In genomic region chr15:89182842-89183241, GRCm38 (mm10) we compare ENCODE assay signal across 9 mouse cellular contexts. TPM values are rescaled to one million over a fixed set of nuclear protein-coding genes. Genes with fewer than 3 reads are reported as not detected.
A peak's percentile ranks its signal among the peaks of the same experiment; 100 is the strongest.
DNase-seq lines count a peak whose midpoint lies in the region; ATAC-seq and TF ChIP-seq lines count a peak whose summit lies in the region.
"Had no signal": no experiment of that assay in that cellular context is flagged by ENCODE, and none has a peak within 500 bp of the region (broad histone marks: within the 10 kb centered on the region; RNA-seq: fewer than 3 reads in every experiment).

No protein-coding gene starts in this region.

- H3K9me3 ChIP-seq in hindbrain, embryonic 15.5 days, result no peaks in the 10 kb centered on the region

- H3K4me3 ChIP-seq in gastrocnemius, adult 2 months, result no peak overlapping the region
- H3K4me3 ChIP-seq in layer of hippocampus, adult 2 months, result no peak overlapping the region
- peak overlapping the region; percentile 42; the same call in 1 of the 2 replicates for H3K4me3 ChIP-seq in bone marrow macrophage, adult 2 months (ENCODE audit: insufficient read depth, low read length)
- H3K4me3 ChIP-seq in hindbrain, embryonic 15.5 days, result no peak overlapping the region

- peaks cover 25% of the 10 kb centered on the region for H3K36me3 ChIP-seq in hindbrain, embryonic 15.5 days

- 70% methylated on average over 5 of the region's 5 CpGs for WGBS in hindbrain, embryonic 15.5 days

- H3K4me2 ChIP-seq in hindbrain, embryonic 15.5 days, result no peak overlapping the region

- ATAC-seq in hindbrain, embryonic 15.5 days (ENCODE audit: low FRiP score, low read depth), result no peak
- ATAC-seq in CD4-positive, CD25-positive, alpha-beta regulatory T cell, adult 4 months, result no peak

- H3K27me3 ChIP-seq in hindbrain, embryonic 15.5 days, result no peaks in the 10 kb centered on the region

- intact Hi-C loops in gastrocnemius, adult 2 months (cut with DNase I), result no loop called here
- intact Hi-C loops in gastrocnemius, postnatal 14 days (cut with DNase I; ENCODE audit: low total_unique reads), result no loop called here

- peaks cover 35% of the 10 kb centered on the region for H3K4me1 ChIP-seq in bone marrow macrophage, adult 2 months (ENCODE audit: control insufficient read depth, insufficient read depth, low read length)
- H3K4me1 ChIP-seq in hindbrain, embryonic 15.5 days (replicated peaks), result peaks cover 48% of the 10 kb centered on the region

- peak; percentile 13 for DNase-seq in gastrocnemius, adult 2 months
- DNase-seq in gastrocnemius, postnatal 14 days, result no peak
- DNase-seq in layer of hippocampus, adult 2 months (ENCODE audit: low spot score in 2 of 2), result peak in 1 of 2 experiments; percentile 39
- DNase-seq in layer of hippocampus, adult 11-12 months (ENCODE audit: low spot score), result no peak
- DNase-seq in ovary, postnatal 10 days (ENCODE audit: low spot score), result no peak
- DNase-seq: thymus, adult 18-20 months had no signal

- TF ChIP-seq POLR2A in bone marrow macrophage, adult 2 months (IDR thresholded peaks at IDR 0.05; ENCODE audit: borderline replicate concordance, low read depth, low read length), result no peak

- H3K9ac ChIP-seq in hindbrain, embryonic 15.5 days, result no peak overlapping the region

- no peak for TF ChIP-seq CTCF in gastrocnemius, adult 2 months (IDR thresholded peaks at IDR 0.05)
- no peak for TF ChIP-seq CTCF in layer of hippocampus, adult 2 months (conservative IDR thresholded peaks at IDR 0.05)
- TF ChIP-seq CTCF in bone marrow macrophage, adult 2 months (IDR thresholded peaks at IDR 0.05; ENCODE audit: low read depth, low read length), result no peak

- H3K27ac ChIP-seq in gastrocnemius, adult 2 months, result peak overlapping the region; percentile 86; the same call in 1 of the 2 replicates
- peak overlapping the region; percentile 96 for H3K27ac ChIP-seq in layer of hippocampus, adult 2 months
- peak overlapping the region; percentile 96 for H3K27ac ChIP-seq in bone marrow macrophage, adult 2 months (ENCODE audit: insufficient read depth, low read depth, low read length)
- H3K27ac ChIP-seq in hindbrain, embryonic 15.5 days (replicated peaks), result peak overlapping the region; percentile 31

RNA-seq across cellular contexts. Expression of gene Plxnb2, which starts 2.3 kb away (rescaled TPM):
- 1 to 10 TPM; 8.3 to 8.7 TPM for total RNA-seq in gastrocnemius, adult 2 months (2021)
- total RNA-seq in gastrocnemius, postnatal 14 days (2021), result 10 to 100 TPM; 20.9 to 23.8 TPM
- total RNA-seq in layer of hippocampus, adult 2 months (2021), result 10 to 100 TPM; 49.7 to 59.1 TPM
- polyA plus RNA-seq in bone marrow macrophage, adult 2 months (2012; ENCODE audit: insufficient read depth, insufficient read length, missing spikeins), result 432 and 457 TPM in 2 replicates
- 90.7 and 105 TPM in 2 replicates for polyA plus RNA-seq in hindbrain, embryonic 15.5 days (2015; fragmentation: Nextera tagmentation; extraction: Ambion mirVana)
- 1 to 10 TPM in 1 of 2 experiments, under 1 TPM in 1; 0.85 to 2.8 TPM for polyA plus RNA-seq in CD4-positive, CD25-positive, alpha-beta regulatory T cell, adult 4 months (2017; shearing (Covaris generic))

RNA-seq across cellular contexts. Expression of gene Dennd6b, which starts 13.5 kb away (rescaled TPM):
- 10 to 100 TPM in 1 of 2 experiments, 1 to 10 TPM in 1; 8.9 to 10.9 TPM for total RNA-seq in gastrocnemius, adult 2 months (2021)
- 1 to 10 TPM; 4.1 to 5.4 TPM for total RNA-seq in gastrocnemius, postnatal 14 days (2021)
- total RNA-seq in layer of hippocampus, adult 2 months (2021), result 10 to 100 TPM; 39.6 to 41.5 TPM
- polyA plus RNA-seq in bone marrow macrophage, adult 2 months (2012; ENCODE audit: insufficient read depth, insufficient read length, missing spikeins), result 3.4 and 3.8 TPM in 2 replicates
- polyA plus RNA-seq in hindbrain, embryonic 15.5 days (2015; fragmentation: Nextera tagmentation; extraction: Ambion mirVana), result 80.4 and 93.7 TPM in 2 replicates
- 10 to 100 TPM; 13.5 to 18.4 TPM for polyA plus RNA-seq in CD4-positive, CD25-positive, alpha-beta regulatory T cell, adult 4 months (2017; shearing (Covaris generic))

RNA-seq across cellular contexts. Expression of gene Ppp6r2, which starts 28.5 kb away (rescaled TPM):
- total RNA-seq in gastrocnemius, adult 2 months (2021), result 10 to 100 TPM; 90.7 to 94.1 TPM
- total RNA-seq in gastrocnemius, postnatal 14 days (2021), result 10 to 100 TPM; 56.2 to 57.3 TPM
- total RNA-seq in layer of hippocampus, adult 2 months (2021), result 100 to 1,000 TPM; 170 to 172 TPM
- polyA plus RNA-seq in bone marrow macrophage, adult 2 months (2012; ENCODE audit: insufficient read depth, insufficient read length, missing spikeins), result 31.6 and 32.7 TPM in 2 replicates
- polyA plus RNA-seq in hindbrain, embryonic 15.5 days (2015; fragmentation: Nextera tagmentation; extraction: Ambion mirVana), result 71.3 and 73.4 TPM in 2 replicates
- polyA plus RNA-seq in CD4-positive, CD25-positive, alpha-beta regulatory T cell, adult 4 months (2017; shearing (Covaris generic)), result 10 to 100 TPM; 25.3 to 28.0 TPM

RNA-seq across cellular contexts. Expression of gene Mapk11, which starts 33.4 kb away (rescaled TPM):
- total RNA-seq in gastrocnemius, adult 2 months (2021), result 1 to 10 TPM; 1.0 to 1.1 TPM
- total RNA-seq in gastrocnemius, postnatal 14 days (2021), result 1 to 10 TPM; 1.7 TPM
- 10 to 100 TPM; 21.6 to 25.8 TPM for total RNA-seq in layer of hippocampus, adult 2 months (2021)
- 2.2 and 2.7 TPM in 2 replicates for polyA plus RNA-seq in bone marrow macrophage, adult 2 months (2012; ENCODE audit: insufficient read depth, insufficient read length, missing spikeins)
- polyA plus RNA-seq in hindbrain, embryonic 15.5 days (2015; fragmentation: Nextera tagmentation; extraction: Ambion mirVana), result 27.3 and 28.3 TPM in 2 replicates
- polyA plus RNA-seq in CD4-positive, CD25-positive, alpha-beta regulatory T cell, adult 4 months (2017; shearing (Covaris generic)), result 10 to 100 TPM; 21.7 to 39.5 TPM

RNA-seq across cellular contexts. Expression of gene Mapk12, which starts 42.3 kb away (rescaled TPM):
- total RNA-seq in gastrocnemius, adult 2 months (2021), result 100 to 1,000 TPM; 128 TPM
- total RNA-seq in gastrocnemius, postnatal 14 days (2021), result 100 to 1,000 TPM in 1 of 2 experiments, 10 to 100 TPM in 1; 91.5 to 104 TPM
- 1 to 10 TPM; 4.4 to 5.6 TPM for total RNA-seq in layer of hippocampus, adult 2 months (2021)
- polyA plus RNA-seq in bone marrow macrophage, adult 2 months (2012; ENCODE audit: insufficient read depth, insufficient read length, missing spikeins), result not detected in 2 replicates
- polyA plus RNA-seq in hindbrain, embryonic 15.5 days (2015; fragmentation: Nextera tagmentation; extraction: Ambion mirVana), result 4.2 and 4.6 TPM in 2 replicates
- polyA plus RNA-seq in CD4-positive, CD25-positive, alpha-beta regulatory T cell, adult 4 months (2017; shearing (Covaris generic)), result 1 to 10 TPM; 5.2 to 5.6 TPM

Comparison
In these comparisons a context has a peak if more than half of its experiments do, and no peak if none do; other contexts are left out.
1. H3K27ac ChIP-seq: peak in every context shown above with its lines; median percentile 96 in layer of hippocampus, adult 2 months; 96 in bone marrow macrophage, adult 2 months; 86 in gastrocnemius, adult 2 months; 31 in hindbrain, embryonic 15.5 days.